Mouse (Mus musculus) CH12.LX (cell line): ENCODE data around the gene Usp7. TPM values are rescaled to one million over a fixed set of nuclear protein-coding genes. Genes with fewer than 3 reads are reported as not detected.

Experiments used
- DNase-seq: peaks from one replicate; pipeline ENCODE4 v3.0.0-alpha.2; 2013; ENCODE audit errors: extremely low read depth
- H3K27ac ChIP-seq: 2 replicates; pipeline ENCODE4 v1.5.1; 2012; ENCODE audit warnings: low read depth, mild to moderate bottlenecking, control low read depth, moderate library complexity; ENCODE audit not compliant: insufficient read depth
- H3K27me3 ChIP-seq: replicated peaks from 2 replicates; pipeline ENCODE3; 2012; ENCODE audit warnings: inconsistent platforms
- H3K36me3 ChIP-seq, 2 experiments: replicated peaks in 1 of 2; 2 replicates each; pipeline versions ENCODE3 to v1.6.1; 2012; ENCODE audit warnings: inconsistent platforms in 1 of 2, low read length in 1 of 2, mild to moderate bottlenecking in 1 of 2, mixed read lengths in 1 of 2, moderate library complexity in 1 of 2; ENCODE audit not compliant: control insufficient read depth in 1 of 2, insufficient read depth in 1 of 2
- H3K4me1 ChIP-seq, 2 experiments: 2 replicates each; pipeline ENCODE4 v1.6.1; 2012; ENCODE audit warnings: inconsistent platforms in 1 of 2, moderate library complexity in 1 of 2; ENCODE audit not compliant: insufficient read depth in 2 of 2, control insufficient read depth in 1 of 2
- H3K4me2 ChIP-seq: 2 replicates; pipeline ENCODE4 v1.6.1; 2012; ENCODE audit warnings: low read depth, mild to moderate bottlenecking, control low read depth; ENCODE audit not compliant: poor library complexity, insufficient read depth, severe bottlenecking
- H3K4me3 ChIP-seq, 3 experiments: fragments of 150-350 bp in 1 of 3; sonication (generic) in 1 of 3; replicated peaks in 1 of 3; 2 replicates each; pipeline versions ENCODE3 to v1.5.1; 2011 to 2012; ENCODE audit warnings: low read depth in 2 of 3, low read length in 2 of 3, mild to moderate bottlenecking in 2 of 3, moderate library complexity in 2 of 3, control low read depth in 1 of 3, improper control_type of control experiment in 1 of 3, inconsistent platforms in 1 of 3, mixed read lengths in 1 of 3; ENCODE audit not compliant: poor library complexity in 1 of 3
- H3K79me2 ChIP-seq: replicated peaks from 2 replicates; pipeline ENCODE4 v1.6.1; 2012; ENCODE audit warnings: mild to moderate bottlenecking, moderate library complexity; ENCODE audit not compliant: control insufficient read depth, poor library complexity, insufficient read depth, severe bottlenecking; ENCODE audit errors: extremely low read depth
- H3K9ac ChIP-seq: 2 replicates; pipeline ENCODE4 v1.6.1; 2012; ENCODE audit warnings: low read depth, mild to moderate bottlenecking, control low read depth, moderate library complexity; ENCODE audit not compliant: insufficient read depth
- H3K9me3 ChIP-seq: replicated peaks from 2 replicates; pipeline ENCODE3; 2012; ENCODE audit warnings: low read length, inconsistent platforms, mixed read lengths
- CHD1 ChIP-seq: IDR thresholded peaks from 2 replicates; pipeline ENCODE4 v1.6.1; 2012; ENCODE audit warnings: low read depth, low read length, improper control_type of control experiment, inconsistent platforms
- CTCF ChIP-seq, 2 experiments: IDR thresholded peaks in 1 of 2; conservative IDR thresholded peaks in 1 of 2; 2 replicates each; pipeline ENCODE4 v1.5.1; 2011 to 2012; ENCODE audit warnings: low read depth in 2 of 2, low read length in 2 of 2, improper control_type of control experiment in 1 of 2, inconsistent platforms in 1 of 2, mild to moderate bottlenecking in 1 of 2, moderate library complexity in 1 of 2
- E2F4 ChIP-seq: IDR thresholded peaks from 2 replicates; pipeline ENCODE4 v1.6.1; 2011; ENCODE audit warnings: low read depth, low read length, improper control_type of control experiment; ENCODE audit not compliant: insufficient replicate concordance
- ELF1 ChIP-seq: IDR thresholded peaks from 2 replicates; pipeline ENCODE4 v1.6.1; 2014; ENCODE audit warnings: low read depth, mild to moderate bottlenecking, inconsistent platforms, low read length, improper control_type of control experiment
- ETS1 ChIP-seq: conservative IDR thresholded peaks from 2 replicates; pipeline ENCODE4 v1.6.1; 2012; ENCODE audit warnings: low read depth, mild to moderate bottlenecking, inconsistent platforms, low read length, improper control_type of control experiment, moderate library complexity
- GABPA ChIP-seq: IDR thresholded peaks from 2 replicates; pipeline ENCODE4 v1.6.1; 2012; ENCODE audit warnings: low read depth, low read length, improper control_type of control experiment, inconsistent platforms; ENCODE audit not compliant: insufficient replicate concordance
- HCFC1 ChIP-seq: IDR thresholded peaks from 2 replicates; pipeline ENCODE4 v1.6.1; 2012; ENCODE audit warnings: low read depth, mild to moderate bottlenecking, inconsistent platforms, low read length, improper control_type of control experiment
- JUN ChIP-seq: IDR thresholded peaks from 2 replicates; pipeline ENCODE4 v1.6.1; 2011; ENCODE audit warnings: low read depth, mild to moderate bottlenecking, low read length, improper control_type of control experiment, moderate library complexity; ENCODE audit not compliant: insufficient read depth
- MAZ ChIP-seq: IDR thresholded peaks from 2 replicates; pipeline ENCODE4 v1.6.1; 2012; ENCODE audit warnings: low read depth, mild to moderate bottlenecking, inconsistent platforms, low read length, improper control_type of control experiment, moderate library complexity
- MEF2A ChIP-seq: IDR thresholded peaks from 2 replicates; pipeline ENCODE4 v1.6.1; 2014; ENCODE audit warnings: low read depth, mild to moderate bottlenecking, inconsistent platforms, low read length, improper control_type of control experiment, borderline replicate concordance
- POLR2A ChIP-seq: IDR thresholded peaks from 2 replicates; pipeline ENCODE4 v1.6.1; 2011; ENCODE audit warnings: low read depth, mild to moderate bottlenecking, improper control_type of control experiment, low read length
- RAD21 ChIP-seq: IDR thresholded peaks from 2 replicates; pipeline ENCODE4 v1.6.1; 2011; ENCODE audit warnings: low read depth, mild to moderate bottlenecking, low read length, improper control_type of control experiment, moderate library complexity
- RCOR1 ChIP-seq: conservative IDR thresholded peaks from 2 replicates; pipeline ENCODE4 v1.6.1; 2012; ENCODE audit warnings: low read depth, mild to moderate bottlenecking, inconsistent platforms, low read length, improper control_type of control experiment
- SIN3A ChIP-seq: IDR thresholded peaks from 2 replicates; pipeline ENCODE4 v1.6.1; 2012; ENCODE audit warnings: low read length, improper control_type of control experiment, inconsistent platforms
- SMC3 ChIP-seq: IDR thresholded peaks from 2 replicates; pipeline ENCODE4 v1.6.1; 2011; ENCODE audit warnings: low read depth, low read length, improper control_type of control experiment
- TBP ChIP-seq: conservative IDR thresholded peaks from 2 replicates; pipeline ENCODE4 v1.6.1; 2011; ENCODE audit warnings: low read depth, low read length, improper control_type of control experiment
- UBTF ChIP-seq: IDR thresholded peaks from 2 replicates; pipeline ENCODE4 v1.6.1; 2012; ENCODE audit warnings: low read depth, mild to moderate bottlenecking, inconsistent platforms, low read length, improper control_type of control experiment, moderate library complexity
- ZC3H11A ChIP-seq: IDR thresholded peaks from 2 replicates; pipeline ENCODE4 v1.6.1; 2012; ENCODE audit warnings: low read depth, mild to moderate bottlenecking, inconsistent platforms, low read length, improper control_type of control experiment
- ZMIZ1 ChIP-seq: IDR thresholded peaks from 2 replicates; pipeline ENCODE4 v1.6.1; 2012; ENCODE audit warnings: low read depth, mild to moderate bottlenecking, inconsistent platforms, low read length, improper control_type of control experiment
- ZNF384 ChIP-seq: IDR thresholded peaks from 2 replicates; pipeline ENCODE4 v1.6.1; 2012; ENCODE audit warnings: low read depth, low read length, improper control_type of control experiment, inconsistent platforms
- dilution Hi-C: fragments of 300-500 bp; cut with MboI; formaldehyde crosslinking; loops from 2 replicates; pipeline ENCODE4 v1.14.3; 2020; ENCODE audit warnings: low sequenced_read_pairs; ENCODE audit not compliant: extremely low pct_unique_long_range_greater_than_20kb, extremely low pct_ligation_motif_present
- in situ Hi-C: fragments of 300-500 bp; cut with MboI; formaldehyde crosslinking; loops from 3 replicates; pipeline ENCODE4 v1.14.3; 2019; ENCODE audit warnings: low sequenced_read_pairs, low pct_ligation_motif_present, low pct_unique_long_range_greater_than_20kb, mixed read lengths
- polyA plus RNA-seq: library from polyadenylated mRNA; unstranded; fragments of >175 nt; gene quantifications from 2 replicates; pipeline ENCODE4 v1.2.1, GENCODE M21; 2012; ENCODE audit warnings: low read depth; ENCODE audit not compliant: insufficient read length
- total RNA-seq, 2 experiments: library from RNA; depleted of rRNA; stranded (reverse); fragments of 300-350 nt in 1 of 2; fragments of >200 nt in 1 of 2; gene quantifications; 2 replicates each; pipeline ENCODE4 v1.2.3; 2012 to 2014

The Usp7 gene
- total and polyA plus RNA-seq, 3 experiments = 113 to 169 (median 143) TPM

GRCm38 (mm10) chr16:8794952-8795351, 2.8 kb upstream of the Usp7 start:
- in situ Hi-C loops = no loop called here

GRCm38 (mm10) chr16:8790886-8791285, 1.2 kb downstream of the Usp7 start:
- H3K9me3 ChIP-seq = no peaks in the 10 kb centered on the region
- TF ChIP-seq ELF1 = no peak
- no peak for TF ChIP-seq GABPA
- TF ChIP-seq RCOR1 = no peak
- TF ChIP-seq ETS1 = no peak
- TF ChIP-seq JUN = no peak
- TF ChIP-seq ZNF384 = no peak
- no peak for TF ChIP-seq UBTF
- no peak for TF ChIP-seq HCFC1
- TF ChIP-seq SIN3A = no peak
- TF ChIP-seq MAZ = no peak
- no peak for TF ChIP-seq MEF2A
- no peak for TF ChIP-seq TBP
- TF ChIP-seq, all 38 proteins: peak for 0
- no peak for DNase-seq
- Histone ChIP-seq H3K27me3 (no peaks in the 10 kb centered on the region), H3K79me2 (no peaks in the 10 kb centered on the region), H3K36me3 (no peaks in the 10 kb centered on the region), H3K4me3 (no peak overlapping the region), H3K9ac (no peak overlapping the region), H3K4me2 (no peak overlapping the region), H3K4me1 (peaks cover 0 to 3% of the 10 kb centered on the region in 2 experiments; a peak in 1 of 4 replicates), H3K27ac (no peak overlapping the region)
- in situ Hi-C loops (no loop called here), dilution Hi-C loops (no loop called here)

More at GRCm38 (mm10) chr16:8794952-8795351, 2.8 kb upstream of the Usp7 start:
- no peak for DNase-seq
- Histone ChIP-seq H3K9ac (no peak overlapping the region), H3K36me3 (no peaks in the 10 kb centered on the region), H3K27ac (no peak overlapping the region), H3K4me2 (no peak overlapping the region), H3K27me3 (no peaks in the 10 kb centered on the region), H3K9me3 (peaks cover 5% of the 10 kb centered on the region), H3K4me3 (no peak overlapping the region), H3K79me2 (no peaks in the 10 kb centered on the region)
- TF ChIP-seq HCFC1 (no peak), POLR2A (no peak), MEF2A (no peak), RAD21 (peak; percentile 30), E2F4 (no peak), CTCF (conservative IDR thresholded peaks at IDR 0.05 in 1 of 2, IDR thresholded peaks at IDR 0.05 in 1 of 2; ENCODE audit: low read depth in 2 of 2, low read length in 2 of 2) (peak in 1 of 2 experiments; percentile 61; a peak in 2 of 4 replicates), ZMIZ1 (no peak), SMC3 (peak; percentile 34; the same call in 1 of the 2 replicates), ZC3H11A (no peak), CHD1 (no peak)
- TF ChIP-seq, all 38 proteins: peak for 3
- H3K4me1 ChIP-seq = peaks cover 0 to 3% of the 10 kb centered on the region in 2 experiments; a peak in 1 of 4 replicates
- dilution Hi-C loops = no loop called here
